Mouse (Mus musculus): ENCODE measurements around the gene Ppp2r5c.

Gene Ppp2r5c

DNA sequence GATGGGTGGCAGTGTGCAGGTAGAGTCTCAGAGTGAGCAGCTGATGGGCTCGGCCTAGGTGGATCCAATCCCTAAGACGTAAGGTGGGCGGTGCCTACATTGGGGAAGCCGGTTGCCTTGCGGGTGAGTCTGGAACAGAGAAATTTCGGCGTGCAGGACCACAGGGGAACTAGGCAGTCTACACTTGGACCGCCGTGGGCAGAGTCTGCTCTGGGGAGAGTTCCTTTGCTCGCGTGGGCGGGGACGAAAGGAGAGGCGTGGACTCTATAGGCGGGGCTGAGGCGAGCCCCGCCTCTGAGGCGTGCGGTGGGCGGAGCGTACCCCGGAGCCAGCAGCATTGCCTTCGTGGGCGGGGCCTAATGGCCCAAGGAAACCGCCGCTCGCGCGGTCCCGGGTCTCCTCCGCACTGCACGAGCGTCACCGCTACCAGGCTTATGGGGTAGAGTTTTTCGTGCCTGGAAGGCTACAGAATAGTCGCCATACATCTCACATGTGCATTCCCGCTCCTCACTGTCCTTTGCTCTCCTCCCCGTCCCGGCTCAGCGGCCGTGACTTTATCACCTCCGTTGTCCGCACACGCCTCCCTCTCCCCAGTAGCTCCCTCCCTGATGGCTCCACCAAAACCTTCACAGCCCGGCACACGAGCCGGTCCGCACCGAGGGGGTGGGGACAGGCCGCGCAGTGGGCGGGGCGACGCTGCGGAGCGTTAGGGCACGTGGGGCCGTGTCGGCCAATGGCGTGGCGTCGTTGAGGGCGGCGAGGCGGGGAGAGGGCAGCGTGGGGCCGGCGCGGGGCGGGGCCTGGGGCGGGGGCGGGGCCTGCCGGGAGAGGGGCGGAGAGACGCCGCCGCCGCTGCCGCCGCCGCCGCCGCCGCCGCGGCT is at the start of gene Ppp2r5c:
TSS of gene Ppp2r5c (plus strand) at position 831 of the 881 bp plus-strand sequence.
- peak; percentile 76 for ATAC-seq (ENCODE audit: low TSS enrichment)

DNA sequence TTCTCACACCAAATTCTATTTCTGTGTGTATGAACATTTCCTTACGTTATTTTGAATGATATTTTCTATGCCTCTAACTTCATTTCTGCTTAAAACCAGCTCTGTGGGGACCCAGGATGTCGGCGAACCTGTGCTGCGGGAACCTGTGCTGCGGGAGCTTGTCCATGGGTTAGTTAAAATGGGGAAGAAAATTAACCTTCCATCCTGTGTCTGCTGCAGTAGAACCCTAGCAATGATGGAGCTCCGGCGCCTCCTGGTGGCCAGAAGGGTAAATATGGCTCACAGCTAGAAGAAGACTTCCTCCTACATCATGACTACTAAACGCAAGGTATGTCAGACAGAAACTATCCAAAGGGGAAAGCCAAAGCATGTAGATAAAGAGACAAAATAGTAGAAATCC is 48.6 kb upstream of the Ppp2r5c start:
- ATAC-seq (ENCODE audit: low TSS enrichment) = peak; percentile 64; the same call in 1 of the 2 replicates

DNA sequence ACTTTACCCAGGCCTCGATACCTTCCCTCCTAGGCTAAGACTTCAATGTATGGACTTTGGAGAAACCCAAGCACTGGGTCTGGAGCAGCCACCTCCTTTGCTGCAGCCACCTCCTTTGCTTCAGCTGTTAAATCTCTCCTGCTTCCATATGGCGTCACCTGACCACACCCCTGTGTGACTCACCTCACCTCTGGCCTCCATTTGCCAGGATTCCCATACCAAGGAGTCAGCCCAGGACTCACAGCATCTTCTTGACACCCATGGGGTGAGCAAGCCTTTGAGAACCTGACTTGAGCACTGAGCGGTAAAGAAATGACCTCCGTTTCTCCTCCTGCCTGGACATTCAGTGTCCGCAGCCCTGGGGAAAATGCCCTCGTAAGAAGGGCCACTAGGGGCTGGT is 47.8 kb upstream of the Ppp2r5c start:
- ATAC-seq (ENCODE audit: low TSS enrichment) = no peak

DNA sequence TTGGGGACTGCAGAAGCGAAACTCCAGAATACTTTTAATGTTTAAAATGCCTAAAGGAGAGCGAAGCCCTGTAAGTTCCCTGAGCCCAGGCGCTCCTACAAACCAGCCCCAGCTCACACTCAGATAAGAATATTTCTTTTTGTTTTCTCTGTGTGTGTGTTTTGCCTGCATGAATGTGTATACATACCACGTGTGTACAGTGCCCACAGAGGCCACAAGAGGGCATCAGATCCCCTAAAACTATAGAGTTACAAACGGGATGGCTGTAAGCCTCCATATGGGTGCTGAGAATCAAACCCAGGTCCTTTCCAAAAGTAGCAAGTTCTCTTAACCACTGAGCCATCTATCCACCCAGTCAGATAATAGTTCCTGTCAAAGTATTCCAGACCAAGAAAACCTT is 46.0 kb upstream of the Ppp2r5c start:
- no peak for ATAC-seq (ENCODE audit: low TSS enrichment)

DNA sequence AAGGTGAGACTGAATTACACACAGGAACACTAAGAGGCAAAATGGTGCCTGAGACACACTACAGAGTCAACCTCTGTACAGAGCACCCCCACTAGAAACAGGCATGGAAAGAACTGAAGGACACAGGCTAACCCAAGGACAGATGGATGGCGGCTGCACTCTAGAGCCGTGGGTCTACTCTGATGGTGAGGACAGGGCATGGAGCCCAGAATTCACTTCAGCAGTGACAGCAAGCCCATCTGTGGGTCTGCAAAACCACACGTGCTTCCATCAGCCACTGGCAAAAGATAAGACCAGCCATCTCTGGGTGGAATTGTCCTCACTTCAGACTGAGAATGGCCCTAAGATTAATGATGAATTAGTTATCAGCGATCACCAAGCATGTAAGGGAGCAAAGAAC is 45.0 kb upstream of the Ppp2r5c start:
- no peak for ATAC-seq (ENCODE audit: low TSS enrichment)

DNA sequence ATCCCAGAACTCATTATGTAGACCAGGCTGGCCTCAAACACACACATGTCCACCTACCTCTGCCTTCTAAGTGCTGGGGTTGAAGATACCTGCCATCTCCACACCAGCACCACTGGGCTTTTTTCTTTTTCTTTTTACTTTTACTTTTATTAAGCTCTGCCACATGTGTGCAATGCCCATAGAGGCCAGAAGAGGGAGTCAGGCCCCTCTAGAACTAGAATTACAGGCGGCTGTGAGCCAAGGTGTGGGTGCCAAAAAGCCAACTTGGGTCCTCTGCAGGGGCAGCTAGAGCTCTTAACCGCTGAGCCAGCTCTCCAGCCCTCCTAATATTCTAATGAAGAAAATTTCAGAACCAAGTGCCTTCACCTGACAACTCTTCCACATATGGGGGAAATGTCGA is 30.7 kb upstream of the Ppp2r5c start:
- no peak for ATAC-seq (ENCODE audit: low TSS enrichment)

DNA sequence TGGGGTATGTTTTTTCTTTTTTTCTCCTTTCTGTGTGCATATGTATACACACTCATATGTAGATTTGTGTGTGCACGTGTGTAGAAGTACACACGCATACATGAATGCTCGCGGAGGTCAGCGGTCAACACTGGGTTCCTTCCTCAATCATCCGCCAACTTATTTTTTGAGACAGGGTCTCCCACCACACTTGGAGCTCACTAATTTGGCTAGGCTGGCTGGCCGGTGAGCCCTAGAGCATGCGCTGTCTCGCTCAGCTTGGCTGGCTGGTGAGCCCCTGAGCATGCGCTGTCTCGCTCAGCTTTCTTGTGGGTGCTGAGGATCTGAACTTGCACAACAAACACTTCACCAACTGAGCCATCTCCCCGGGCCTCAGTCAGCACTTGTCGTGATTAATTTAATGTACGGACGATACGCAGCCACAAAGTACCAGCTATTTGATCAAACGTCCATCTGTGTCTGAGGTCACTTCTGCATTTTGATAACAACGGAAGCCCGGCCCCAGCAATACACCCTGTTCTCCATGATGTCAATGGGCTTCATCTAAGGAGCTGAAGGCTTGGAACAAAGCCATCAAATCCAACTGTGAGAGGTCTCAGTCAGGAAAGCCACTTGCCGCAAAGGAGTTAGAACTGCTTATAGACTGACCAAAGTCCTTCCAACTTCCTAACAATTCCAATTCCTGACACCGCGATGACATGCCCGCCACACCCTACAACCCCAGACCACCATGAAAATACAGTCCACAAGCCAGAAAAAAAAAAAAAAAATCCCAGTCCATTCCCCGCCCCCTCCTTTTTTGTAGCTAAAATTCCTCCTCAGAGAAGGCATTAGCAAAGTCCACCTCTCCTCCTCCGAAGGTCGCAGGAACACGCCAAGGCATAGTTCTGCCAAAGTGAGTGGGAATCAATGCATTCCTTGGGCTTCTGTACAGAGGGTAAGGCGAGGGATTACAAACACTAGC is 29.6 kb upstream of the Ppp2r5c start:
- ATAC-seq (ENCODE audit: low TSS enrichment) = peak; percentile 72; the same call in 1 of the 2 replicates

DNA sequence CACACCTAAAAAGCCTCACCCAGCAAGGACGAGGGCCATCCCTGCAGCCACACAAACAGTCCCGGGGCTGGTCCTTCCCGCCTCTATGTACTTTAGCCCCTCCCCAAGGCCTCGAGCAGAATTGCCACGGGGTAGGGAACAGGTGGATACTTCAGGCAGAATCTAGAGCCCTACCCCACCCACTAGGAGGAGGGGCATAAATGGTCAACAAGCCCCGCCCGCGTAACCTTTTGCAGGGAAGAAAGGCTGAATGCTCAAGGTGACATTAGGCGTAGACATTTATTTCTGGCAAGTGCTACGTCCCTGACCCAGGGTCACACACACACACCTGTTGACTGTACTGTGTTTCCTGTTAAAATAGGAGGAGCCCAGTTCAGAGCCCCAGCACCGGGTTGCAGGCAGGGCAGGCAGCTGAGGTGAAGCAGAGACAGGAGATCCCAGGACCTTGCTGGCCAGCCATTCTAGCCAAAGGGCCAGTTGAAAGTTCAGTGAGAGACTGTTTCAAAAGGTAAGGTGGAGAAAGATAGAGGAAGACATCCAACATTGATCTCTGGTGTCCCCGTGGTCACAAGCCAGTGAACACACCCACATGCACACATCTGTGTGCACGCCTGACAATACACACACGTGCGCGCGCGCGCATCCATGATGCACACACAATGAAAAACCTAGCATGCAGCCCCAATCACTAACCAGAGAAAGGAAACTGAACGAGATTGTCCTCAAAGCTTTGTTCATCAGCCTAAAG is 28.8 kb upstream of the Ppp2r5c start:
- ATAC-seq (ENCODE audit: low TSS enrichment) = no peak; the same call in 1 of the 2 replicates

DNA sequence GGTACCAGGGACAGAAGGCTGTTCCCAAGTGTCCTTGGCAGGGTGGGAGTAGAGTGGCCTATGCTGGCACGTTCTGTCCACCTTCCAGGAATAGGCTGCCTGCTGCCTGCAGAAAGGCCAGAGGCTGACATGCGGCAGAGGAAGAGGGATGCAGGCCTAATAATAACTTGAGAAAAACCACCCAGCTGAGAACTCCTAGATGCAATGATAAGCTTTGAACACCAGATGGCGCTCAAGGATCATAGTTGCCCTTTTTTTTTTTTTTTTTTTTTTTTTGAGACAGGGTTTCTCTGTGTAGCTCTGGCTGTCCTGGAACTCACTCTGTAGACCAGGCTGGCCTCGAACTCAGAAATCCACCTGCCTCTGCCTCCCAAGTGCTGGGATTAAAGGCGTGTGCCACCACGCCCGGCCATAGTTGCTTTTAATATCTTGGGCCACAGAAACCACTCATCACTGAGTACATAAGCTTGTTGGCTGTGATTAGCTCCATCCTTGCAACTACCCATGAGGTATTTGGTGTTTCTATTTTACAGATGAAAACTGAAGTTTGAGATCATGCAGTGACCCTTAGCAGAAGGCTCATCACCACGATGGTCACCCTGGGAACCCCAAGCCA is 28.1 kb upstream of the Ppp2r5c start:
- peak; percentile 69; the same call in 1 of the 2 replicates for ATAC-seq (ENCODE audit: low TSS enrichment)

DNA sequence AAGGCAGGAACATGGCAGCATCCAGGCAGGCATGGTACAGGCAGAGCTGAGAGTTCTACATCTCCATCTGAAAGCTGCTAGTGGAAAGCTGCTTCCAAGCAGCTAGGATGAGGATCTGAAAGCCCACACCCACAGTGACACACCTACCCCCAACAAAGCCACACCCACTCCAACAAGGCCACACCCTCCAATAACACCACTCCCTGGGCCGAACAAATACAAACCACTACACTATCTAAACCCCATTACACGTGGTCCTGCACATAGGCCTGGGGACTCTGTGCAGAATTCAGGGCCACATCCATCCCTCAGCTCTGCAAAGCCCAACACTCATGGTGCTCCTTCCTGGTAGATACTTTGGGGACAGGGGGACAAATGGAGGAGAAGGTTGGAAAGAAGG is 27.0 kb upstream of the Ppp2r5c start:
- no peak for ATAC-seq (ENCODE audit: low TSS enrichment)

DNA sequence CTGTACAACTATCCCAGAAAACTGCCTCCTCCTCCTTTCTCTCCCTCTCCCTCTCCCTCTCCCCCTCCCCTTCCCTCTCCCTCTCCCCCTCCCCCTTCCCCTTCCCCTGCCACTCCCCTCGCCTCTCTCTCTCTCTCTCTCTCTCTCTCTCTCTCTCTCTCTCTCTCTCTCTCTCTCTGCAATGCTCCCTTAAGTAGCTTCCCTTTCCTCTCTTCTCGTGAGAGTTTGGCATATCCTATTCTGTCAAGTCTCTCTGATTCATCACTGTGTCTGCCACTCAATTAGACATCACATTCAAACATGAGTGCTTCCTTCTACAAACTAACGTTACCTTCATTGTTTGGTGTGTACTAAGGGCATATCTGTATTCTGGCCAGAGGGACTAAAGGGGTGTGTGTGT is 25.6 kb upstream of the Ppp2r5c start:
- ATAC-seq (ENCODE audit: low TSS enrichment) = no peak

DNA sequence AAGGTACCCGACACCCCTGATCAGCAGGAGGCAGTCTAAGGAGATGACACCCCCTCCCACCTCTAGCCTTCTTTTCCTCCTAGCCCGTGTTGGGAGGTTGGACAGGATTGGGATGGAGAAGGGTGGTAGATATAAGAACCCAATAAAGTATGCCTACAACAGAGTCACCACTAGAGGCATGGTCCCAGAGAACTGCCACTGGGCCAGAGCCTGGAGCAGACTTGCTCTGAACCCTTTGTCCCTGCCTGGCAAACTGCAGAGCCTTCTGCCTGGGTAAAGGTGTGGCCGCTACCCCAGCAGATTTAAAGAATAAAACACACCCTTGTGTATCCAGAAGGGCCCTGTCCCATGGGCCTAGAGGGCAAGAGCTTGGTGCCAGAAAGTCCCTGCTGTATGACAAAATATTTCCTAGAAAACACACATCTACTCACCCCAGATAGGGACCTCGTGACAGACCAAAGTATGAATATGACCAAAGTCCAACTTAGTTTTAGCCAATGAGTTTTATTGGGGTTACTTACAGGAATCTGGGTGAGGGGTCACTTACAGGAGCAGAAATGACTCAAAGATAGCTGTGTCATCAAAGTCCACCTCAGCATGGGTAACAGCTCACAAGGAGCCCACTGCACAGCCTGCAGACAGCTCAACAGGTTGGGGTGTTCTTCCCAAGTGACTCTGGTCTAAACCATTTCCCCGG is 22.8 kb upstream of the Ppp2r5c start:
- no peak for ATAC-seq (ENCODE audit: low TSS enrichment)

DNA sequence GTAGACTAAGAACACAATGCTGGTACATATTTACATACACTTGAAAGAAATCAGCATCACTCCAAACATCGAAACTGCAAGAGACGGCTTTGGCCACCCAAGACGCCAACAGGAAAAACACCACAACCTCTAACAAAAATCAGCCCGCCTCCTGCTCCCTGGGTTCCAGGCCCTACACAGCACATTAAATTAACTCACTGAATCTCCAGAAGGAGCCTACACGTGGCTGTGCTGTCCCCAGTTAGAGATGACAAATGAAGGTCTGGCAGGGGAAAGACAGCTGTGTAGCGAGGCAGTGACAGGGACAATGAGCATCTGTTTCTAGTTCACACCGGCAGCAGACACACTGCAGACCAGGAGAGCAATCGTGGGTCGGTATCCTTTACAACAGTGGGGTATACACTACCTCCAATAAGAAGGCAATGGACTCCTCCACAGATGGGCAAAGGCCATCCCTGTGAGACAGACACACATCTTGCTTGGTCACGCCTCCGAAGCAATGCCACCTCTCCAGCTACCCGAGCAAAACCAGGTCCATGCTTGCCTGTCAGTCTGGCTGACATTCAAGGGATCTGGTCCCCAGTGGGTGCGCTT is 20.4 kb upstream of the Ppp2r5c start:
- ATAC-seq (ENCODE audit: low TSS enrichment) = no peak

DNA sequence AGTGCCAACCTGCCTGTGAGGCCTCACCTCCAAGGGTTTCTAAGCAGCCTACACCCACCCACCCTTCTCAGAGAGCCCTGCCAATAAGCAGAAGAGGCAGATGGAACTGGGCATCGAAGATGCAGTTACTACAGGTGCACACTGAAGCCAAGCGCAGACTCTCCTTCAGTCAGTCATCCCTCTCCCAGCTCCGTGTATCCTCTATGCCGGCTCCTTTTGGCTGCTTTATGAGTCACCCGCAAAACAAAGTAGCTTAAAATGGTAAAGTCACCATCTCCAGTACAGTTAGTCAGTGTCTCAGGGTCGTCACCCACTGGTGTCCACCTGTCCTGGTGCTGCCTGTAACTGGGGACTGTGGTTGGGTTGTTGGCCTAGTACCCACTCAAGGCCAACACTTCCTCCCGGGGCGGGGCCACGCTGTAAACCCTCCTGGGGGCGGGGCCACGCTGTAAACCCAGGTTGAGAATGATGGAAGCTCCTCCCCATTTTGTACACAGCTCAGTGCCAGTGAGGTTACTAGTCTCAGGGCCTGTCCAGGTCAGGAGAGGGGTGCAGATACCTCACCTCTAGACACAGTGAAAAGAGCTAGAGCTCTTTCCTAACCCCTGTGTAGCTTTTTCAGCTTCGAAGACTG is 17.5 kb upstream of the Ppp2r5c start:
- ATAC-seq (ENCODE audit: low TSS enrichment) = peak; percentile 75; the same call in 1 of the 2 replicates

DNA sequence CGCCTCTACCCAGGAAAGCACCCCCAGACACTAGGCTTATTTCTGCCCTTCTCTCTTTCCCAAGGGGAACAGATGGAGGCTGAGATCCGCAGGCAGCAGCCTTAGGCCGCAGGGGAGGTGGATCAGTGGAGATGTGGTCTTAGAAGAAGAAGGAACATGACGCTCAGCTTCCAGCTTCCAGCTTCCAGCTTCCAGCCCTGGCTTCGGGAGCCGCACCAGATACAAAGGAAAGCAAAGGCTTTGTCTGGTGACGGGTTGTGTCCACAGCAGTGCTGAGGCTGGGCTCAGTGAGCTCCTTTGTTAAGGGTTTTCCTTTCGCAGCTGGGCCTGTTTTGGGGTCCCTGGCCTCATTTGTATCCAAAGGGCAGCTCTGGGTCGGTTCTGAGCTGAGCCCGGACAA is 16.9 kb upstream of the Ppp2r5c start:
- peak; percentile 63 for ATAC-seq (ENCODE audit: low TSS enrichment)

DNA sequence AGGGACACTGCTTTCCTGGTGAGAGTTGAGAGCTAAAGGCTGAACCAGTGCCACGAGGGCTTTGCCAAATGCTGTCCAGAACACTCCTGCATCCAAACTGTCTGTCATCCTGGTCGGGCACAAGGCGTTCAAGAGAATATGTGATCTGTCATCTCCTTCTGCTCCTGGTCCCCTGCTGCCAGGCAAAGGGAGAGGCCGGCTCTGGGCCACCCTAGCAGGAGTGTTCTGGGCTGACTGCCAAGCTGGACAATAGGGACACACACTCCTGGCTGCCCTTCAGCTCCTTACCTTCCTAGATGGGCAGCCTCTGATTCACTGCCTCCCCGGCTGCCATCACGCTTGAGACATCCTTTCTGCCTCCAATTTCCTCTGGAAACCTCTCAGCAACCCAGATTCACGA is 15.1 kb upstream of the Ppp2r5c start:
- ATAC-seq (ENCODE audit: low TSS enrichment) = no peak

DNA sequence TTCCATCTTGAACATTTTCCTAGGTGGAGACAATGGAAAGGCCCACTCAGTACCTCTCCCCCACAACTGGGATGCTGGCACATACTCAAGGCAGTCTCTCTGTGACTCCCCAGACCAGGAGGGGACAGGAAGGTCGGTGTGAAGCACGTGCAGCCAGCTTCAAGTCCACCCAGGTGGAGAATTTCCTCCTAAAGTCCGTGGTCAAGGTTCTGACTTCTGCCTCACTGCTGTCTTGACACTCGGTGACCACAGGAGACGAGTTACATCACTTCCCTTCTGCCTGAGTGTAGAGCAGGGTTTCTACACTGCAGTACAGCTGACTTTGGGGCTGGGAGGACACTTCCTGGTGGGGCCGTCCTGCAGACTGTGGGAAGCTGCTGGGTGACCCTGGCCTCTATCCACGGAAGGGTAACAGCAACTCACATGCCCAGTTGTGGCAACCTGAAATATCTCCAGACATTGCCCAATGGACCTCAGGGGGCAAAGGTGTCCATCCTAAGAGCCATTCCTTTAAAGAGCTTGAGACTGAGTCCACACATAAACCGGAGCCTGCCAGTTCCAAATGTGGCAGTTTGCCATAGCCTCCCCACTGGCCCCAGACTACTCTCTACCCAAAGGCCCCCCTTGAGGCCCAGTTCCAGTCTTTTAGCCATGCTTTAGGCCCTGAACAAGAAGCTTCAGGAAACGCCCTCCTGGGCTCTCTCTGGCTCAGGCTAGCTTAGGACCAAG is 10.1 kb upstream of the Ppp2r5c start:
- no peak for ATAC-seq (ENCODE audit: low TSS enrichment)

DNA sequence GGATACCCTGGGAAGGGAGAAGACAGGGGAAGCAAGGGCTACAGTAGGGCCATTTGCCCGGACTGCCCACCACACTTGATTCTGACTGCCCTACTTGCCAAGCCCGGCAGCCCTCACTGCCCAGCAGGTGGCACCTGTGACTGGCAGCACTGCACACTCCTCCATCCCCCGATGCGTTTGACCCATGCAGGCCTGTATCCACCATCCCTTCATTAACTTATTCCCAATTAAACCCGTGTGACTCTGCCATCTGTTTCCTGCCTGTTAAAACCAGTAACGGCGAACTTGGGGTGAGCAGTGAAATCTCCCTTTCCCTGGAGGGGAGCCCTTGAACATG is 9.6 kb upstream of the Ppp2r5c start:
- ATAC-seq (ENCODE audit: low TSS enrichment) = peak; percentile 44; the same call in 1 of the 2 replicates

DNA sequence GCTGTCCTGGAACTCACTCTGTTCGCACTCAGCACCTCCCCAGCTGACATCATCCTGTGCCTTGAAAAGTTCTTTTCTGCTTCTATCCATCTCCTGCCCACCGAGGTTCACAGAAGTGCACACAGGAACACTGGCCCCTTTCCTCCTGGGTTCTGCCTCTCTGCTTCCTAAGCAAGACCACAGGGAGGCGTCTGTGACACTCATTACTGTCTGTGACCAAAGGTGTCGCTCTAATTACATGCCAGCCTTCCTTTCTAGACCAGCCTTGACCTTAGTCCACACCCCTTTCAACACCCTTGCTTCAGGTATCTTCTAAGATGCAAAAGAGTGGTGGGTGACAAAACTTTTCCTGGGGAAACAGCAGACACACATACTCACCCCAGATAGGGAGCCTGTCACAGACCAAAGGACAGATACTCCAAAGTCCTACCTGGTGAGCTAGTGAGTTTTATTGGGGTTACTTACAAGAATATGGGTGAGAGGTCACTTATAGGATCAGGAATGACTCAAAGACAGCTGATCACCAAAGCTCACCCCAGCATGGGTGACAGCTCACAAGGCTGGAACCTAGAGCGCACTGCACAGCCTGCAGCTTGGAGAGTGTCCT is 8.4 kb upstream of the Ppp2r5c start:
- no peak for ATAC-seq (ENCODE audit: low TSS enrichment)

All from frontal cortex, adult (tissue).